11 mouse cellular contexts compared by ENCODE assay signal in genomic region chr8:120437207-120437606, GRCm38 (mm10).
A peak's percentile ranks its signal among the peaks of the same experiment; 100 is the strongest.
DNase-seq lines count a peak whose midpoint lies in the region; ATAC-seq lines count a peak whose summit lies in the region.
"Had no signal": no experiment of that assay in that cellular context is flagged by ENCODE, and none has a peak within 500 bp of the region (broad histone marks: within the 10 kb centered on the region; RNA-seq: fewer than 3 reads in every experiment).

No protein-coding gene starts in this region.

- no peaks in the 10 kb centered on the region for H3K36me3 ChIP-seq in kidney, embryonic 16.5 days (ENCODE audit: insufficient read depth, low read length)
- H3K36me3 ChIP-seq in forebrain, embryonic 15.5 days, result no peaks in the 10 kb centered on the region
- no peaks in the 10 kb centered on the region for H3K36me3 ChIP-seq in midbrain, embryonic 15.5 days (replicated peaks)
- H3K36me3 ChIP-seq: liver, embryonic 13.5 days had no signal

- no peaks in the 10 kb centered on the region; the same call in 1 of the 2 replicates for H3K27me3 ChIP-seq in kidney, embryonic 16.5 days (ENCODE audit: insufficient read depth, low read length)
- no peaks in the 10 kb centered on the region for H3K27me3 ChIP-seq in forebrain, embryonic 15.5 days
- H3K27me3 ChIP-seq in midbrain, embryonic 15.5 days (replicated peaks), result no peaks in the 10 kb centered on the region

- no peak for ATAC-seq in kidney, embryonic 16.5 days (ENCODE audit: low FRiP score, low TSS enrichment)
- ATAC-seq in forebrain, embryonic 15.5 days (replicated peaks), result no peak
- ATAC-seq in midbrain, embryonic 15.5 days (replicated peaks), result no peak

- no peak for DNase-seq in kidney, postnatal 25 days
- peak; percentile 38 for DNase-seq in adipocyte (ENCODE audit: low spot score)
- DNase-seq in heart, postnatal 4 days, result no peak
- DNase-seq in MN1 (ENCODE audit: low spot score), result no peak
- DNase-seq in layer of hippocampus, postnatal 14 days (ENCODE audit: low spot score in 2 of 2), result no peak
- DNase-seq: liver, embryonic 13.5 days; spleen, adult 18-20 months; thymus, postnatal 36 days had no signal

- WGBS in kidney, embryonic 16.5 days, result 31% methylated on average over 1 of the region's 1 CpGs
- WGBS in forebrain, embryonic 15.5 days, result 74% methylated on average over 1 of the region's 1 CpGs
- WGBS in midbrain, embryonic 15.5 days, result 81% methylated on average over 1 of the region's 1 CpGs

- peaks cover 6% of the 10 kb centered on the region for H3K9me3 ChIP-seq in kidney, embryonic 16.5 days (ENCODE audit: low read length)
- no peaks in the 10 kb centered on the region for H3K9me3 ChIP-seq in forebrain, embryonic 15.5 days
- no peaks in the 10 kb centered on the region for H3K9me3 ChIP-seq in midbrain, embryonic 15.5 days

- peaks cover 59% of the 10 kb centered on the region for H3K4me1 ChIP-seq in kidney, embryonic 16.5 days (ENCODE audit: insufficient read depth, low read length)
- peaks cover 72% of the 10 kb centered on the region for H3K4me1 ChIP-seq in forebrain, embryonic 15.5 days
- H3K4me1 ChIP-seq in midbrain, embryonic 15.5 days, result peaks cover 49% of the 10 kb centered on the region

- H3K4me2 ChIP-seq in kidney, embryonic 16.5 days (replicated peaks; ENCODE audit: low read depth, low read length), result no peak overlapping the region
- no peak overlapping the region for H3K4me2 ChIP-seq in forebrain, embryonic 15.5 days (replicated peaks)
- no peak overlapping the region for H3K4me2 ChIP-seq in midbrain, embryonic 15.5 days
- H3K4me2 ChIP-seq: liver, embryonic 13.5 days had no signal

- no peak overlapping the region for H3K9ac ChIP-seq in kidney, embryonic 16.5 days (replicated peaks; ENCODE audit: low read length)
- no peak overlapping the region for H3K9ac ChIP-seq in forebrain, embryonic 15.5 days (replicated peaks)
- no peak overlapping the region for H3K9ac ChIP-seq in midbrain, embryonic 15.5 days
- H3K9ac ChIP-seq: liver, embryonic 13.5 days had no signal

- H3K27ac ChIP-seq in kidney, embryonic 16.5 days (ENCODE audit: low read length), result 0 out of 2 replicates have a peak overlapping the region, but pooled peaks have one; percentile 38
- peak overlapping the region; percentile 81 for H3K27ac ChIP-seq in forebrain, embryonic 15.5 days (replicated peaks)
- H3K27ac ChIP-seq in midbrain, embryonic 15.5 days, result peak overlapping the region; percentile 71
- H3K27ac ChIP-seq: liver, embryonic 13.5 days had no signal

- no peak overlapping the region for H3K4me3 ChIP-seq in kidney, embryonic 16.5 days (ENCODE audit: low read length)
- H3K4me3 ChIP-seq in forebrain, embryonic 15.5 days, result no peak overlapping the region
- H3K4me3 ChIP-seq in midbrain, embryonic 15.5 days, result no peak overlapping the region
- H3K4me3 ChIP-seq: liver, embryonic 13.5 days had no signal
